Mouse (Mus musculus) liver, postnatal 0 days (tissue): ENCODE measurements around the gene Etfdh. TPM values are rescaled to one million over a fixed set of nuclear protein-coding genes. Genes with fewer than 3 reads are reported as not detected.

Experiments
- ATAC-seq: fragments of 200-750 bp; cut with Nextera tagmentation; 2 replicates; pipeline ENCODE4 v1.8.0; 2017; ENCODE audit warnings: mild to moderate bottlenecking, moderate library complexity
- DNase-seq: peaks from one replicate; pipeline ENCODE4 v3.0.0-alpha.2; 2016
- H3K27ac ChIP-seq: fragments of 300-500 bp; sonication (generic); 2 replicates; pipeline ENCODE4 v1.5.1; 2014; ENCODE audit warnings: antibody characterized with exemption, moderate library complexity, mild to moderate bottlenecking, low read depth
- H3K27me3 ChIP-seq: fragments of 300-500 bp; sonication (generic); 2 replicates; pipeline ENCODE4 v1.6.1; 2014; ENCODE audit warnings: low read length, control low read depth, mixed read lengths; ENCODE audit not compliant: insufficient read depth
- H3K36me3 ChIP-seq: fragments of 300-500 bp; sonication (generic); replicated peaks from 2 replicates; pipeline ENCODE4 v1.6.1; 2014; ENCODE audit warnings: mild to moderate bottlenecking, control low read depth, low read length, moderate library complexity, mixed read lengths; ENCODE audit not compliant: insufficient read depth
- H3K4me1 ChIP-seq: fragments of 300-500 bp; sonication (generic); 2 replicates; pipeline ENCODE4 v1.6.1; 2014; ENCODE audit warnings: antibody characterized with exemption, mild to moderate bottlenecking, control low read depth; ENCODE audit not compliant: insufficient read depth
- H3K4me2 ChIP-seq: fragments of 300-500 bp; sonication (generic); 2 replicates; pipeline ENCODE4 v1.6.1; 2014; ENCODE audit warnings: low read depth, mild to moderate bottlenecking, low read length, moderate library complexity, mixed read lengths
- H3K4me3 ChIP-seq: fragments of 300-500 bp; sonication (generic); 2 replicates; pipeline ENCODE4 v1.5.1; 2014; ENCODE audit warnings: low read depth, low read length
- H3K9ac ChIP-seq: fragments of 300-500 bp; sonication (generic); replicated peaks from 2 replicates; pipeline ENCODE4 v1.6.1; 2014; ENCODE audit warnings: mild to moderate bottlenecking, moderate library complexity
- H3K9me3 ChIP-seq: fragments of 300-500 bp; sonication (generic); 2 replicates; pipeline ENCODE4 v1.6.1; 2016; ENCODE audit warnings: mild to moderate bottlenecking, control low read depth, low read length, mixed read lengths
- CTCF ChIP-seq: sonication (generic); IDR thresholded peaks from 2 replicates; pipeline ENCODE4 v1.5.1; 2016; ENCODE audit warnings: antibody characterized with exemption, low read depth
- EP300 ChIP-seq: IDR thresholded peaks from 2 replicates; pipeline ENCODE4 v1.6.1; 2016; ENCODE audit warnings: antibody characterized with exemption, low read depth, mild to moderate bottlenecking
- WGBS: fragments of 180-500 bp; shearing (Covaris S2); extraction: QIAGEN DNeasy Blood & Tissue Kit; methylation state at CpG from one replicate; pipeline ENCODE4 v1.1.7; 2014; ENCODE audit not compliant: insufficient replicate concordance; 5-methylcytosine and 5-hydroxymethylcytosine counted together
- polyA plus RNA-seq: library from polyadenylated mRNA; unstranded; fragments of >200 nt; fragmentation: Nextera tagmentation; extraction: Ambion mirVana; gene quantifications from 2 replicates; pipeline ENCODE4 v1.2.1, GENCODE M21; 2015

Gene Etfdh
- polyA plus RNA-seq, 1 experiment from 2014 or later: 239 TPM

DNA sequence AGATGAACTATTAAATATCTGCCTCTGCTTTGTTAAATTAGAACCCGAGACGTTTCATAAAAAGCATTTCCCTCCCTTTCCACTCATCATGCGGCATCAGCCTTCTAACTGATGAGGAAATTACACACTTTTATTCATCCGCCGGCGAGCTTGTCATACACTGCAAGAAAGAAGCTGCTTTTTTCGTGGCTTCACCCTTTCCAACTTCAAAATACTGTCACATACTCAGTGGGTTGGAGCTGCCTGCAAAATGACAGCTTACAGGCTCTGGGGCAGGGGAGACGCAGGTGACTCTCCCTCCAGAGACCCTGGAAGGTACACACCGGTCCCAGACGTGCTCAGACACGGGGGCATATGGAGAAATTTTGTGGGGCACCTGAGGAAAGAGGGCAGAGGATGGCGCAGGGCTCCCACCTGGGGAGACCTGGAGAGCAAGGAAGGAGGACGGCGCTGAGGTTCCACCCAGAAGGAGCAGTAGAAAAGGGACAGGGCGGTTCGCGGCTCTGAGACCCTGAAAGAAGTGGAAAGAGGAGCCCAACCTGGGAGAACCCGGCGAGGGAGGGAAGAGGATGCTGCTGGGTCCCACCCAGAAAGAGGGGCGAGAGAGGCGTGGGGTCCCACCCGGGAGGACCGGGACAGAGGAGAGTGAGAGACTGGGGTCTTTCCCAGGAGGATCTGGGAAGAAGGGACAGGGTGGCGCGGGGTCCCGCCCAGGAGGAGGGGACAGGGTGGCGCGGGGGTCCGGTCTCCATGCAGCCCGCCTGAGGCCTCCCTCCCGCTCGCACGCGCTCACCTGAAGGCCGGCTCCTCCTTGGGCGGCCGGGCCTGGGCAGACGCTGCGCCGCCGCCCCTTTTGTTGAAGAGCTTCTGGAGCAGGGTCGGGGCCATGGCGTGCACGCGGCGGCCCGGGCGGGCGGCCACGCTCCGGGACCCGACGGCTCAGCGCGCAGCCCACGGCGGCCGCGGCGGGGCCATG is 62.3 kb downstream of the Etfdh start:
- H3K4me3 ChIP-seq: peak overlapping the region; percentile 88
- peak overlapping the region; percentile 88 for H3K4me2 ChIP-seq
- H3K9ac ChIP-seq: peak overlapping the region; percentile 87
- H3K27me3 ChIP-seq: no peaks in the 10 kb centered on the region
- peak; percentile 39 for DNase-seq
- H3K9me3 ChIP-seq: no peaks in the 10 kb centered on the region
- H3K4me1 ChIP-seq: peaks cover 19% of the 10 kb centered on the region
- no peak; the same call in 1 of the 2 replicates for ATAC-seq
- H3K36me3 ChIP-seq: no peaks in the 10 kb centered on the region
- TF ChIP-seq CTCF (no peak), EP300 (no peak)
- WGBS: 4% methylated on average over 48 of the region's 60 CpGs
- peak overlapping the region; percentile 90 for H3K27ac ChIP-seq

GRCm38 (mm10) chr3:79564875-79565606 is 64.3 kb downstream of the Etfdh start:
- DNase-seq: no peak
- Histone ChIP-seq H3K27me3 (no peaks in the 10 kb centered on the region), H3K27ac (0 out of 2 replicates have a peak overlapping the region, but pooled peaks have one; percentile 37), H3K36me3 (no peaks in the 10 kb centered on the region), H3K4me1 (peaks cover 19% of the 10 kb centered on the region), H3K9me3 (no peaks in the 10 kb centered on the region), H3K4me2 (peak overlapping the region; percentile 88), H3K9ac (peak overlapping the region; percentile 22), H3K4me3 (peak overlapping the region; percentile 88)
- ATAC-seq: no peak
- TF ChIP-seq CTCF (no peak), EP300 (no peak)
- WGBS: 52% methylated on average over 10 of the region's 10 CpGs

DNA sequence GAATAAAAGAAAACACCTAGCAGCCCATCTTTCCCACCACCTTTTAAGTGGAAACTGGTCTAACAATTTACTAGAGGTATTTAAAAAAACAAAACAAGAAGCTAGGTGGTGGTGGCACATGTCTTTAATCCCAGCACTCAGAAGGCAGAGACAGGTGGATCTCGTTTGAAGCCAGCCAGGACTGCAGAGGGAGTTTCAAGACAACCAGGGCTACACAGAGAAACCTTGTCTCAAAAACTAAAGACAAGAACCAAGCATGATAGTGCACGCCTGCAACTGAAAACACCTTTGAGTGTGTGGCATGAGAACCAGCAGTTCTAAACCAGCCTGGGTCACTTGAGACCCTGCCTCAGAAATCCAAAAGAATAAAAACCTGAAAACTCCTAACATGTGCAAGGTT is 65.8 kb downstream of the Etfdh start:
- WGBS: 85% methylated on average over 2 of the region's 2 CpGs
- H3K4me1 ChIP-seq: peaks cover 19% of the 10 kb centered on the region

DNA sequence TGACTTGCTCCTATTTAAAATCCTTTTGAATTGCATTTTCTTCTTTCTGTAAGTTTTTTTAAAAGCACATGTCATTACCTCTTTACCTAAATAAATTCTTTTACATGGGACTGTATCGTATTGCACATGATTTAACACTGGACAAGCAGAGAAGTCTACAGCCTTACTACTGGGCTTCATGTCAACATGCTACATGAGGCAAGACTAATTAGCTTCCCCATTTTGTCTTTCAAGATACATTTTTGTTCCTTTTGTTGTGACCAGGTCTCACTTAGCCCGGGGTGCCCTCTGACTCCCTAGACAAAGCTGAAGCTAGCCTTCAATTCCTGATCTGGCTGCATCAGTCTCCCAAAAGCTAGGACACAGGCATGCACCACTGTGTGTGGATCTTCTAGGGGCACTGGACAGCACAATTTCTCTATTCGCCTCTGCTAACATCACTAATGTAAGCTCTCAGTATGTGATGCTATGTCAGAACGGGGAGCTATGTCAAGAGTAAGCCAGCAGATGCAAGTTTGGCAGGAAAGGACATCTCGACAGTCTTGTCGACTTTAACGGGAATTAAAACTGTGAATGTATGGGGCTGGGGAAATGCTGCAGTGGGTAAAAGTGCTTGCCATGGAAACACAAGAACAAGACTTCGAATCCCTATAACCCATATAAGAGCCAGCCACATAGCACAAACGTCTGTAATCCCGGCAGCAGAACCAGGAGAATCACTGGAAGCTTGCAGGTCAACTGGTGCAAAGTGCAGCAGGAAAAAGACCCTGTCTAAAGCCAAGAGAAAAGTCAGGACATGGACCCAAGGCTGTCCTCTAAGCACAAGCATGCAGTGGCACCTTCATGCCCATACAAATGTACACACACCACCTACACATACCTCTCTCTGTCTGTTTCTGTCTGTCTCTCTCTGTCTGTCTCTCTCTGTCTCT is 67.2 kb downstream of the Etfdh start:
- no peak for DNase-seq
- no peak overlapping the region for H3K9ac ChIP-seq
- no peak overlapping the region for H3K4me3 ChIP-seq
- ATAC-seq: no peak
- H3K4me2 ChIP-seq: no peak overlapping the region
- peaks cover 15% of the 10 kb centered on the region for H3K4me1 ChIP-seq
- no peaks in the 10 kb centered on the region for H3K27me3 ChIP-seq
- H3K9me3 ChIP-seq: no peaks in the 10 kb centered on the region
- 78% methylated on average over 10 of the region's 10 CpGs for WGBS
- H3K36me3 ChIP-seq: no peaks in the 10 kb centered on the region
- H3K27ac ChIP-seq: no peak overlapping the region
- TF ChIP-seq CTCF (no peak), EP300 (no peak)

More for the DNA sequence above, 65.8 kb downstream of the Etfdh start:
- Histone ChIP-seq H3K4me3 (no peak overlapping the region), H3K36me3 (no peaks in the 10 kb centered on the region), H3K9ac (no peak overlapping the region), H3K27ac (no peak overlapping the region), H3K4me2 (no peak overlapping the region), H3K27me3 (no peaks in the 10 kb centered on the region), H3K9me3 (no peaks in the 10 kb centered on the region)
- no peak for DNase-seq
- ATAC-seq: no peak
- TF ChIP-seq EP300: no peak
- TF ChIP-seq CTCF: no peak

- no peak overlapping the region for H3K9ac ChIP-seq
- TF ChIP-seq EP300: no peak
- TF ChIP-seq CTCF: no peak
- H3K4me1 ChIP-seq: peaks cover 12% of the 10 kb centered on the region
- no peak overlapping the region for H3K4me2 ChIP-seq
- WGBS: 84% methylated on average over 6 of the region's 6 CpGs
- H3K27me3 ChIP-seq: no peaks in the 10 kb centered on the region
- H3K36me3 ChIP-seq: no peaks in the 10 kb centered on the region
- no peak overlapping the region for H3K27ac ChIP-seq
- DNase-seq (no peak), ATAC-seq (no peak)
- H3K4me3 ChIP-seq: no peak overlapping the region
- H3K9me3 ChIP-seq: no peaks in the 10 kb centered on the region
Measured at GRCm38 (mm10) chr3:79560555-79560954, 68.7 kb downstream of the Etfdh start.

DNA sequence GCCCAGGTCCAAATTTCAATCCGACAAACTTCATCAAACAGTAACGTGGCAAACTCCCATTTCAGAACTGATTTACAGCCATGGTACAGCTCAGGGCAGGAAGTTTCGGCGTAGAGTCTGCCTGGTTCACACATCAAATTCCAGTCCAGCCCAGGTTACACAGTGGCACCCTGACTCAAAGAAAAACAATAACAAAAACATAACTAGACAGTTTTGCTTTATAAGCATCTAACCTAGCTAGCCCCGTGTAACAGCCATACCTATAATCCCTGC is 69.6 kb downstream of the Etfdh start:
- no peak overlapping the region for H3K27ac ChIP-seq
- ATAC-seq: no peak
- 63% methylated on average over 5 of the region's 5 CpGs for WGBS

More for the DNA sequence above, 69.6 kb downstream of the Etfdh start:
- no peak overlapping the region for H3K4me3 ChIP-seq
- H3K36me3 ChIP-seq: no peaks in the 10 kb centered on the region
- no peaks in the 10 kb centered on the region for H3K9me3 ChIP-seq
- no peaks in the 10 kb centered on the region for H3K27me3 ChIP-seq
- H3K4me2 ChIP-seq: no peak overlapping the region
- H3K9ac ChIP-seq: no peak overlapping the region
- TF ChIP-seq CTCF (no peak), EP300 (no peak)
- DNase-seq: no peak
- peaks cover 4% of the 10 kb centered on the region for H3K4me1 ChIP-seq
